Mouse (Mus musculus): ENCODE results near the gene Eps8.

Gene Eps8

DNA sequence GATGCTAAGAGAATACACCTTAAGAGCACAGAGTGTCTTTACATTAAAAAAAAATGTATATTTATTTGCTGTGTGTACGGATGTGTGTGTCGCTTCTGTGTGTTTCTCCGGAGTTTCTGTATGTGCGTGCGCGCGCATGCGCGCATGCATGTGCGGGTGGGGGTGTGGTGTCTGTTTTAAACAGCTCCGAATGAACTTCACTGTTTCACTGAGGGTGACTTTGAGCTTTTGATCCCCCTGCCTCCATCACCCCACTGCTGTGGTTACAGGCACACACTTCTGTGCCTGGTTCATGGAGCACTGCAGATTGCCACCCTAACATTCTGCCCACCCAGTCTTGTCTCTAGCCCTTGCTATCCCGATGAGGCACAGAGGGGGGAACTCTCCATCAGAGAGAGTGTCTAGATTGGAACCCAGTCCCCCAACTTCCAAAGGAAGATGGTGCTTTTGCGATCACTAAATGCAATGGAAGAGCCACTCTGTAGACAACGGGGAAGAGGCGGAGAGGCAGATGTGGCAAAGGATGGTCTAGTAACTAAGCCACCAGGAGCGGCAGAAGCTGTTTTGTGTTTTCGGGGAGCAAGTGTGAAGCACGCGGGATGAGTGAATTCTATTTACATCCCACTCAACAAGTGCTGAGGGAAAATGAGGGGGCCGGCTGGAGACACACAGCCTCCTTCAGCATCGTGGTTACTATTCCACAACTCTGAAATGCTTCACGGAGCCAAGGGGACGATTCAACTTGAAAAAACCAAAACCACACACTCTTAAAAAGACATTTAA lies 7.1 kb upstream of the Eps8 start:
- no peak for DNase-seq

DNA sequence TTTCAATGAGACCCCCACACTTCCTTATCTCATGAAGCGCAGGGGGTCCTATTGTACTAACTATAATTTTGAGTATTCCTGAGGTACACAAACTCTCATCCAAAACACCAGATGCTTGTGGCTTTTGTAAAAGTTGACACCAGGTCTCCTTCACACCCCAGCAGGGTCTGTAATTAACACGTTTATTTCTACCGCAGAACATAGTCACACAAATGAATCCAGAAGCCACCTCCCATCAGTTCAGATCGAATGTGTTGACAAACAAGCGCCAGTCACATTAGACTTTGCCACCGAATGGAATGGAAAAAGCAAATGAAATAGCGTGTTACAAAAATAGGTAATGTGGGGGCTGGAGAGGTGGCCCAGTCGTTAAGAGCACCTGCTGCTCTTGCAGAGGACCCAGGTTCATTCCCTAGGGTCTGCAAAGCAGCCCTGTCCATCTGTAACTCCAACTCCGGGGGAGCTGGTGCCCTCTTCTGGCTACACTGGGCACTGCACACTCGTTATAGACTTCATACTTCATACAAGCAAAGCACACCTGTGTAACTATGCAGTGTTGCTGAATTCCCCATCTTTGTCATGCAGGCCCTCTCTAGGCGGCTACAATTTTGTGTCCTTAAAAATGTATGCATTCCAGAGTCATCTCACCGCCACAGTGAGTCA lies 3.9 kb upstream of the Eps8 start:
- peak in 1 of 2 experiments; percentile 23 for DNase-seq

DNA sequence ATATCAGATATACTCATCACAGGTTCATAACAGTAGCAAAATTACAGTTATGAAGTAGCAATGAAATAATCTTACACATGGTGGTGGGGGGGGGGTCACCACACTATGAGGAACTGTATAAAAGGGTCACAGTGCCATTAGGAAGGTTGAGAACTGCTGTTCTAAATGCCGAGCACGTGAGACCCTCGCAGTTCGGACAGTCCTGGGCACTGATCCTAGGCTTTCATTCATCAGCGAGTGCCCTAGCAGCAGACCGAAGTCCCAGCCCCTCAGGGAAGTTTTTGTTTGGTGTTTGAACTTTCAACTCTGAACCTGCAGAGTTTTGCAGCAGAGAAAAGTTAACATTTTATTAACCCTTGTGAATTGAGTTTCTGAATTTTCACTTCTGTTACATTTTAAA lies 2.5 kb upstream of the Eps8 start:
- no peak for DNase-seq

DNA sequence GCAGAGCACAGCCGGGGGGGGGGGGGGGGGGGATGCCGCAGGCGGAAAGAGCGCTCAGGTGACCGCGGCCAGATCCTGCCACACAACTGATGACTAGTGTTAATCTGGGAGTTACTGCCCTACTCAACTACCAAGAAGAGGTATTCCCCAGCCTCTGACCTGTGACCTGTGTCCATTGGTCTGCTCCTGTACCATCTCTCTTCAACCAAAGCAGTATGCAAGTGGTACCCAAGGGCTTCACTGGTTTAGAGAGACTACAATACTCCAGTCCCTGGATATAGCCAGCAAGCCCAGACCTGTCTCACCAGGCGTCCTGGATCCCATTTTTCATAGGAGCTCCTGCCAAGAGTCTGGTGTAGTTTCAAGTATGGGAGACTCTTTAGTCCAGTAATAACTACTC lies 5.1 kb downstream of the Eps8 start:
- no peak for DNase-seq

DNA sequence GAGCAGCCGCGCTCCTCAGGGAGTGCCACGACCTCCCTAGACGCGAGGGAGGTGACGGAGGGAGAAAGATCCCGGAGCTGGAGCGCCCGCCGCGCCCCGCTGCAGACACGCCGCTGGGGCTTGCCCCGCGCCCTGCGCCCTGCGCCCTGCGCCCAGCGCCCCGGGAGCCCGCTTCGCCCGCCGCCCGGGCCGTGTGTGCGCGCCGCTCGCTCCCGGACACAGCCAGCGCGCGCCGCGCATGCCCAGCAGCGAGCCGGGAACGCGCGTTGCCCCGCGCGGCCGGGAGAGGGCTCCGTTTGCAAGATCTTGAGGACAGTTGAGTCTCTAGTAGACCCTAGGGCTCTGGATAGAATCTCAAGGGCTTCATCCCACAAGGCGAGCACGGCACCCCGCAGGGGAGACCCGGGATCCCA lies 5.6 kb downstream of the Eps8 start:
- peak; percentile 86 to 89 for DNase-seq

DNA sequence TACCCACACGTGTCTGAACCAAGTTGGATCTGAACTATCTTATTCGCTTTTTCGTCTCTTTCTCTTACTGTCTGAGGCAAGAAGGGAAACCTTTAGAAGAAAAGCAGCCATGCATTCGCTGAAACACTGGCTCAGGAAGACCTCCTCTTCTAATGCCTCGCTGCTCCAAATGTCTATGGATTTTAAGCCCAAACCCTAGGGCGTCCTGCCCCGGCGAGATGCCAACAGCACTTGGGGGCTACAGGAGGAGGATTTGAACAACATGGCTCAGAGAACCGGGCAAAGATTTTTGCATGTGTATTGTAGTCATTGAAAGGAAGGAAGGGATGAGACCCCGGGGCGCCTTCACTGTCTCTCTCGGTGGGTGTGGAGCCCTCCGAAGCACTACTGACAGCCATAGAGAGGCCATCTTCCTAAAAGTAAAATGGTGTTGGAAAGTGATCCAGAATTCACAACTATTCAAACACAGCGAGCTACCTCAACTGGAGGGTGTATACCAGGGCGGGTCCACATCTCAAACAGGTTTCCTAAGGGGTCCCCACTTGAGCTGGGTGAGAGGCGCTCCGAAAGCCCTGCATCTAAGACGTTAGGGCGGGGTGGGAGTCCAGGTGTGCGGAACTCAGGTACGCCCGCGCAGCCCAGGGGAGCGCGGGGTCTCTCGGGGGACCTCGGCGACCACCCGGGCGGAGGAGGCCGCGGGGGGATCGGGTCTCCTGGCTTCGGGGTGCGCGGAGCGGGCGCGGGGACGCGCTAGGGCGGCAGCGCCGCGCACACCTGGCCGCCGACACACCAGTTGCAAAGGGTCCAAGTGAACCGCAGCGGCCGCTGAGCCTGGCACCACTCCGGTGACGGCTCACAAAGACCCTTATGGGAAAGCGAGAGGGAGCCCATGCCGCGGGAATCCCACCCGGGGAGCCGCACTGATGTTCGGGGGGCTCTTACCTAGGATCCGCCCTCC lies 6.3 kb downstream of the Eps8 start:
- peak; percentile 20 to 35 for DNase-seq

DNA sequence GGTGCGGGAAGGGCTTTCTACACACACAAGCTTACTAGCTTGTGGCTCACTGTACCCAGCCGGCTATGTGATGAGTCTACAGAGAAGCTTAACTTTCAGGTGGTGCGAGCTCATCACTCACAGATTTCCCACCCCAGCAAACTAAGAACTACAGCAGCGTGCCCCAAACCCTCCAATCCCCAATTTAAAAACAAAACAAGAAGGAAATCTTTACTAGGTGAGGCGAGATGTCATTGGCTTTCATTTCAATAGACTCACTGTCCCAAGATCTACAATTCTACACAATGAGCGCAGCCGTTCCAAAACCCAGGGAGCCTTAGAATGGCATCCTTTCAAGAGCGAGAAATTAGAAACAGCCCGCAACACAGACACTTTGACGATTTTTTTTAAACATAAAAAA lies 7.0 kb downstream of the Eps8 start:
- no peak for DNase-seq

DNA sequence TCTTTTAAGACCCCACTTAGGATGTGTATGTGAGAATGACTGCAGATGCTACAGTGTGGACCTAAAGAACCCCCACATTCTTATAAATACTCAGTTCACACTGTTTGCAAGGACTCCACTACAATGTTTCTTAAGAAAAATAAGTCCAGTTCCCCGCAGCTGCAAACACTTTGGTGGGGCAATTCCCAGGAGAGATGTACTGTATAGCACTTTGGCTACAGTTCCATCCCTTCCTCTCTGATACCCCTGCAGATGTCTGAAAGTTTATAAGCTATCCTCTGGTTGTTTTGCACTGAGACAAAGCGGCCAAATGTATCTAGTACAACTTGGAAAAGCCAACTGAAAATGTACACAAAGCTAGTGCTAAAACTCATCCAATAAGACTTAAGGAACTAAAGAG lies 8.0 kb downstream of the Eps8 start:
- DNase-seq, result no peak

DNA sequence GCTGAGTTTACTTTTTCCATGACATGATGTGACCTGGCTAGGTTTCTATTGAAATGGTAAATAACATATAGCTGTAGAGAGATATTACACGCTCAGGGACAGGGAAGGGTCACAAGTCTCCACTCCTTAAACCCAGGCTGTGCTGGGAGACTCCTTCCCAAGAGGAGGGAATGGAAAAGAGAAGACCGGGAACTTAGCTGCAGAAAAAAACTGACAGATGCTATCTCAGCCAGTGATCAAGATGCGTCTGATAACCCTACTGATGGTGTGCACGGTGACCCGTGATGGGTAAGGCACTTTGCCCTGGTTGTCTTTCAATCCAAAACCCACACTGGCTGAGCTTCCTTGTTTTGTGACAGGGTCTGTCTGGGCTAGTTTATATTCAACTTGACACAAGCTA lies 9.8 kb downstream of the Eps8 start:
- no peak for DNase-seq

DNA sequence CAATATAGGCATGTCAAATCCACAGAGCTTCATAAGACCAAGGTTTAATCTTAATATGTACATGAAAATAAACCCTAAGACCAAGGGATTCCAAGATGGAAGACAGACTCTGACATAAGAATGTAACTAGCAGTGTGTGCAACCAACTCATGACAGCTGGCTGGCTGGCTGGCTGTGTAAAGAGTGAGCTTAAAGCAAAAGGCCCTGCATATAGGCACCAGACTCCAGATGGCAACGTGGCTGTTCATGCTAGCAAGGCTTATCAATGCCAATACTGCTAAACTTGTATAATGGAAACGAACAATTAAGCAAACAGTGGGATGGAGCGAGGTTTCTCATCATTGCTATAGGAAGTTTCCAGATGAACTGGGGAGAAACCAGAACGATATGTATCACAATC lies 10.9 kb downstream of the Eps8 start:
- no peak for DNase-seq

DNA sequence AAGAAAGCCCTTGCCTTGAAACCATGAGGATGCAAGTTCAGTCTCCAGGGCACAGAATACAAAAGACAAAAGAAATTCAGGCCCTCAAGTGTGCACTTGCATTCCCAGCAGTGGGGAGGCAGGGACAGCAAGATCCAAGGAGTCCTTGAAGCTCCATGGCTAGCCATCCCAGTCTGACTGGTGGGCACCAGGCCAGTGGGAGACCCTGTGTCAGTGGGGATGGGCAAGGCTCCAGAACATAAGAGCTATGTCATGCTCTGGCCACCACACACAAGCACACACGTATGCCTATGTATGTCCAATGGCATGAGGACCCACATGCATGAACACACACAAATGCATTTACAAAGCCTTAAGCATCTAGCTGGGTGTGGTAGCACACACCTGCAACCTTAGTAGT lies 13.0 kb downstream of the Eps8 start:
- no peak for DNase-seq

DNA sequence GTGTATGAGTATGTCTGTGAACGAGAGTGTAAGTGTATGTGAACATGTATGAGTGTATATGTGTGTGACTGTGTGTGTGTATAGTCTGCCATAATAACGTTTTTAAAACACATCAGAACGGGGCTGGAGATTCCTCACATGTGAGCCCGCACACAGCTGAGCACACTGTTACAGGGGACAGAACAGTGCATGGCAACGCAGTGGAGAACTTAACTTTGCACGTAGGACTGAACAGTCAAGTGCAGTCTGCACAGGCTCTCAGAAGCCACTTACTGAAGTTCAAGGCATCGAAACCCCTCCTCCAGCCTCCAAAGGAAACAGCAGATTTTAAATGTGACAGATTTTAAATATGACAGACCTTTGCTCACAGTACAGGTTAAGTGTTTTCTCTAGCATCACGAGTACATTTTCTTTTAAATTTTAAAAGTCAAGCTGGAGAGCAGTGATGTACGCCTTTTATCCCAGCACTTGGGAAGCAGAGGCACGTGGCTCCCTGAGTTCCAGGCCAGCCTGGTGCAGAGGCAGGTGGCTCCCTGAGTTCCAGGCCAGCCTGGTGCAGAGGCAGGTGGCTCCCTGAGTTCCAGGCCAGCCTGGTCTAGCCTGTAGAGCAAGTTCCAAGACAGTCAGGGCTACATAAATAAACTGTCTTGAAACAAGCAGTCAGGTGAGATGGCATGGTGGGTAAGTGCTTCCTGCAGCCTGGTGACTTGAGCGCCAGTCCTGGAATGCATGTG lies 15.7 kb downstream of the Eps8 start:
- no peak for DNase-seq

DNA sequence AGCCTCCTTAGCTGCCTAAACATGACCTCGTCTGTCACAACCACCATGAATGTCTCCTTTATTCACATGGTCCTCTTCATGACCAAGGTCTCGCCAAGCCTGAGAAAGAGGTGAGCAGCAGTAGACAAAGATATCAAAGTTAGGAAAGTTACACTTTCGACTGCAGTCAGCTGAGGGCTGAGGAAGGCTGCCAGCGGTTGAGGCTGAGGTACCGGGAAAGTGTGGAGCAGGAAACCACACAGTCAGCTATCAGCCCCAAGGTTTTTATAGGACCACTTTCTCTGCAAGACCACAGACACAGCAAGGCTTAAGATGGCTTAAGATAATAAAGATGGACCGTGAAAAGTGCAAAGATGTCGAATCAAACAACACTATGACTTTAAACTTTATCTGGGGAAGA lies 17.2 kb downstream of the Eps8 start:
- no peak for DNase-seq

DNA sequence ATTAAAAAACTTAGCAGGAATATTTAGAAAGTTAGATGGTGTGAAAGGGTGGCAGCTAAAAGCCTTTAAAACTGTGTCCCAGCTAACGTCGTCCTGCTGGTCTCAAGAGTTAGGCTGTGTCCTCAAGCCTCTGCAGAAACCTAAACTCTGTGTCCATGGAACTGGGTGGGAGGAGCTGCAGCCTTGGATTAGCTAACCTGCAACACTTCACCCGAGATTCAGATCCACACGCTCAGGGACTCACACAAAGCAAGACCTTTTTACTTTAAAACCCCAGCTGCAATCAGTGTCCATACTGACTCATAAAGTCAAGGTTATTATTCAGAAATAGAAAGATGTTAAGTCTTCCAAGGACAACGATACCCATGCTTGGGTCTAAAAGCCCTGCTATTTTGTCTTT lies 18.5 kb downstream of the Eps8 start:
- DNase-seq, result no peak

DNA sequence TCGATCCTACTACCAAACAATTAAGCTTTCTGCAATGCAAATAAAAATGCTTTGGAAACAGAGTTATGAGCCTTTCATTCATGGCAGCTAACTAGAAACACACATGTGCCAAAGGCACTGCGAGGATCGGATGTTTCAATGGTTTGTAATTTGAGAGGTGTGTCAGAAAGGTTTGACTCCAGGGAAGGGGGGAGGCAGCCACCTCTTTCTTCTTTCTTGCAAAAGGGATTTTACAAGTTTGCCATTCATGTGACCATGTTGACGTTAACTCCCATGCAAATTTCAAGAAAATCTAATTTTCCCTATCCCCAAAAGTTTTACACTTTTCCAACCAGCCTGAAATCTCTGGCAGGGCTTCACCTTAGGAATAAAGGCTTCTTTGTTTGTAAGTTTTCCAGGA lies 21.1 kb downstream of the Eps8 start:
- no peak for DNase-seq

DNA sequence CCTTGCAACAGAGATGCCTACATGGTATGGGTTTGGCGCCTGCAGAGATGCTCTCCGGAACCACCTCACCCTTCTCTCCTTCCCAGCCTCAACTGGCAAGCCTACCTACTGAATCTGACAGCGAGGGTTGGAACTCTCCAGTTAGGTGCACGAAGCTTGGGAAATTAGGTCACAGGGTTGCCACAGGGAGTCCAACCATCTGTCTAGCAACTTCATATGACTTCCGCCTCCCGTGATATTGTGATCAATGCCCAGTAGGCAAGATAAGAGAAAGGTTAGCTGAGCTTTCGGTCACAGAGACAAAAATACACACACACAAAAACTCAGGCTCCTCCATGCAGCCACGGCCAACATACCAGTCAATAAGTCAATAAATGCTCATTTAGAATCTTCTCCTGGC lies 21.6 kb downstream of the Eps8 start:
- DNase-seq, result no peak

DNA sequence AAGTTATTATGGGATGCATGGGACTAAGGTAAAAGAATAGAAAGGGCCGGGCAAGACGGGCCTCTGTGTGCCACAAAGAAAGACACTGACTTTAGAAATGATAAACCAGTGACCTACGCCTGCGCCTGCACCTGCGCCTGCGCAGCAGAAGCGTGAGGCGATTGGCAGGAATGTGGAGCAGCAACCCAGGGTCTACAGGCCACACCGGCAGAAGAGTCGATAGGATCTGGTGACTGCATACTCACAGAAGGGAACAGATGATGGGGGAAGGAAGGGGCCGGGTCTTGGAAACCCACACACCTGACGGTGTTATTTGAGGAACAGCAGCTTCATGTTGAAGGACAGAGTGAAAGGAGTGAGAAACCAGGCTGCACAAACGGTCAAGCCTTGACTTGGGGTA lies 24.3 kb downstream of the Eps8 start:
- DNase-seq, result no peak

DNA sequence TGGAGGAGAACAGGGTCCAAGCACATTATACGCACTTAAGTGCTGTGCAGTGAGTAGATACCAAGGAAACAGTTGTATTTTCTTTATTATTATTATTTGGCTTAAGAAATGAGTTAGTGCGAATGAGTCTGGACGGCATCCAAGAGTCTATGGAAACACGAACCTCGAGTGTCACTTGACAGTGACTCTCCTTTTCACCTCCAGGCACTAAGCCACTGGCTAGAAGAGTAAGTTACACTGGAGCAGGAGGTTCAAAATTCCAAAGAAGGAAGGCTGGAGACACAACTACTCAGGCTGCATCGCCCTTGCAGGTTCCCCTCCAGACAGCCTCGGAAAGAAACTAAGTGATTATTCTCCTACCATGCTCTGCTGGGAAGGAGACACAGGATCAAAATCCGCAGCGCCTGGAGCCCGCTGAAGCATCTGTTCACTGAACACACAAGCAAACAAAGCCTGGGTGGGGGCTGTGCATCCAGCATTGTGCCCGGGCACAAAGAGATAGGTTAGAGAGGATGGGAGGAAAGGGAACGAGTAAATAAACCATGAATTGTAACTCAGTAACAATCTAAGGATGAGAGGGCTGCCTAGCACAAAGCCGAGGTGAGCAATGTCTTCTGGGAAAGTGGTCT lies 25.0 kb downstream of the Eps8 start:
- peak in 1 of 2 experiments; percentile 24 for DNase-seq

DNA sequence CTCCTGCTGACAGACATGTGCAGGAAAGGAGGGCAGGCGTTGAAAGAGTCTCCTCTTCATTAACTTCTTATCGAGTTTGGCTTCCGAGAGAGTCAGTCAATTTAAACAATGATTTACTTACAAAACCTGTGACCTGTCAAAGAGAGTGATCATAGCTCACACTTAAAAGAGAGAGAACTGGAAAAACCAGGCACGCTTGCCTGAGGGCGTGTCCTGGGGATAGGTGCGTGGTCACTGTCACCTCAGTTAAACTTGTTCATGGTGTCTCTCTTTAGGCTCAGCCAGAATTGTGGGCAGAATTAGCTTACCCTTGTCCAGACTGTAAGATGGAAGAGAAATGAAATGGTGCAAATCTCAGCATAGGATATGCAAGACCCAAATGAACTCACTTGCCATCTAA lies 26.0 kb downstream of the Eps8 start:
- no peak for DNase-seq

DNA sequence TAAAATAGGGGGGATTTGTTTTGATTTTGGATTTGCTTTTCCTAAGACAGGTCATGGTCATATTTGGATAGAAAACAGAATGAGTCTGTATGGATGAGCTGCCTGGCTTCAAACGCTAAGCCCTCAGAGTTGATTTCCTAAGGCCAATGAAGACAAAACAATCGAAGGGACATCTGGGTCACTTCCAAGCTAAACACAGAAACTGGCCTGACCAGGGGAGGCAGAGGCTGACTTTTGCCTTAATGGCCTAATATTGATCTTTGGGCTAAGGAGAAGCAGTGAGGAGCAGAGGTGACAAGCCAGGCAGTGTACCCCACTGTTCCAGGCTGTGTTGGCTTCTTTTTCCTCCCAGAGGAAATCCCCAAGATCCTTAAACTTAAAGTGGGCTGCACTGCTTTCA lies 33.7 kb downstream of the Eps8 start:
- DNase-seq, result no peak

DNA sequence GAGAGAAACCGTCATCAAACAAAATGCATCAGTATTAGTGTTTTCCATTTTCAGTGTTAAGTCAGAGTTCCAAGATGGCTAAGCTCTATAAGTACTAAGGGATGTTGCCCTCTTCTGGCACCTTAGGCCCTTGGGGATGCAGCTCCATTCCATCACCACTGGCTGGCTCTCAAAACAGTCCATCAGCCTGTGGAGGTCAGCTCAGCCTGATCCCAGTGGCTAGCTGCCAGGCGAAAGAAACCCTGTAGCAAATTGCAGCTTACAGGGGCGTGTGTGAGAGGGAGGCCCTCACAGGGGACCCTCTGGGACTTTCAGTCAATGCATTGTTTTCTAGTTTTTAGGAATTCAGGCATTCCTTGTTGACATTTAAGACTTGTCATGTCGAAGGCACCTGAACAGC lies 40.8 kb downstream of the Eps8 start:
- DNase-seq, result peak; percentile 38 to 65

DNA sequence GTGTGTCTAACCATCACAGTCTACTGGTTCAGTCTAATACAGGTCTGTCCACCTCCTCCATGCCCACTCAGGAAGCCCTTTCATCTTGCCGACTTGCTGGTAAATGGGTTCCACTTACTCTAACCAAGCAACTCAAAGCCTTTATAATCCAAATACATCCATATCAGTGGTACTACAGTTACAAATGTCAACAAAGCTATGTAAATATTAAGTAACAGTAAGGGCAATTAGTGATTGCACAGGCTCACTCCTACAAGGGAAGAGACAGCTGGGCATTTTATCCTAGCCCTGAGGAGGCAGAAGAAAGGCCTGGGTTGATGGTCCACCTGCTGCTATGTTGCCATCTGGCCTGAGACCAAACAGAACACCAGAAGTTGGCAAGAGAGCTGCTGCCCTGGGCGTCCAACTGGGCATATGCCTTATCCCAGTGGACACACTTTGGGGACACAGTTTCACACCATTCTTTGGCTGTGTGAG lies 42.6 kb downstream of the Eps8 start:
- peak; percentile 56 to 71 for DNase-seq
